Mouse (Mus musculus): ENCODE results near the gene Zscan5b. TPM values are rescaled to one million over a fixed set of nuclear protein-coding genes. Genes with fewer than 3 reads are reported as not detected.
"Not testable (repeated sequence)": the region's sequence is repeated elsewhere in the genome, so short reads cannot be mapped to it uniquely, and the experiment has no call there.

The Zscan5b gene
- polyA plus RNA-seq (2015; fragmentation: Nextera tagmentation; extraction: Ambion mirVana) = not detected in 2 replicates

- peaks cover 3% of the 10 kb centered on the region; the same call in 1 of the 2 replicates for H3K9me3 ChIP-seq
- no peaks in the 10 kb centered on the region for H3K27me3 ChIP-seq
- ATAC-seq (ENCODE audit: low FRiP score) = no peak
- no peak within 1 kb of the TSS for H3K4me2 ChIP-seq
- 95% methylated on average over 12 of the region's 12 CpGs for WGBS
- no peak within 1 kb of the TSS for H3K9ac ChIP-seq
- no peaks in the 10 kb centered on the region for H3K4me1 ChIP-seq (replicated peaks)
- H3K4me3 ChIP-seq = no peak within 1 kb of the TSS
- H3K27ac ChIP-seq = no peak within 1 kb of the TSS
- H3K36me3 ChIP-seq = no peaks in the 10 kb centered on the region
Observed at GRCm38 (mm10) chr7:6221978-6222377, at the start of gene Zscan5b. Gene Zscan5b, plus strand, starts transcription at chr7:6222278.

- H3K4me2 ChIP-seq = peak overlapping the region; percentile 75
- H3K27me3 ChIP-seq = no peaks in the 10 kb centered on the region
- WGBS = under 1% methylated on average over 27 of the region's 28 CpGs
- H3K27ac ChIP-seq = peak overlapping the region; percentile 70
- H3K4me1 ChIP-seq (replicated peaks) = peaks cover 18% of the 10 kb centered on the region
- peak overlapping the region; percentile 69 for H3K4me3 ChIP-seq
- peak overlapping the region; percentile 84 for H3K9ac ChIP-seq
- H3K36me3 ChIP-seq = peaks cover 16% of the 10 kb centered on the region; the same call in 1 of the 2 replicates
- ATAC-seq (ENCODE audit: low FRiP score) = peak; percentile 54
- no peaks in the 10 kb centered on the region for H3K9me3 ChIP-seq
Observed at GRCm38 (mm10) chr7:6172674-6173244, 49.3 kb upstream of the Zscan5b start.

GRCm38 (mm10) chr7:6173872-6174271 is 48.2 kb upstream of the Zscan5b start:
- Histone ChIP-seq H3K9ac (no peak overlapping the region), H3K36me3 (peaks cover 22% of the 10 kb centered on the region), H3K27me3 (no peaks in the 10 kb centered on the region), H3K9me3 (no peaks in the 10 kb centered on the region), H3K4me1 (replicated peaks) (peaks cover 18% of the 10 kb centered on the region), H3K27ac (no peak overlapping the region), H3K4me3 (no peak overlapping the region), H3K4me2 (no peak overlapping the region)
- 93% methylated on average over 8 of the region's 8 CpGs for WGBS
- no peak for ATAC-seq (ENCODE audit: low FRiP score)

- not testable (repeated sequence) for H3K9me3 ChIP-seq; H3K4me2 ChIP-seq; H3K27ac ChIP-seq; H3K9ac ChIP-seq; H3K27me3 ChIP-seq; ATAC-seq (ENCODE audit: low FRiP score); H3K4me3 ChIP-seq
- 88% methylated on average over 9 of the region's 9 CpGs for WGBS
- Histone ChIP-seq H3K4me1 (replicated peaks) (peaks cover 18% of the 10 kb centered on the region), H3K36me3 (peaks cover 26% of the 10 kb centered on the region)
Observed at GRCm38 (mm10) chr7:6174365-6174987, 47.6 kb upstream of the Zscan5b start.

DNA sequence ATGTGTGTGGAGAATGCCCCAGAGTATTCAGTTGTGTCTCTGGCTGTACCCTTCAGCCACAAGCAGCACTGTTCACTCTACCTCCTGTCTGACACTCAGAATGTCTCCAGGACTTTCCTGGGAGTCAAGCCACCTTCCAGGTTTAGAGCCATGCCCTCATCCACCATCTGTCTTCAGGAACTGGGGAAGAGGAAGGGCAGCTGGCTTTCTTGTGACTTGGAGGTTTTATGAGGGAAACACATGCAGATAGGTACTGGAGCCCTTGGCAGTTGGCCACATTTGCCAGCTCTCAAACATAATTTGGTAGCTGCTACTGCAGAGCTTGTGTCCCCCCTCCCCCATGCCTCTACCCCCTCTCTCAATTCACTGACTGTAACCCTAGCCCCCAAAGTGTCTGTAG is 43.1 kb upstream of the Zscan5b start:
- Histone ChIP-seq H3K27ac (no peak overlapping the region), H3K9me3 (no peaks in the 10 kb centered on the region), H3K4me3 (no peak overlapping the region), H3K4me2 (no peak overlapping the region), H3K27me3 (no peaks in the 10 kb centered on the region), H3K36me3 (peaks cover 58% of the 10 kb centered on the region), H3K4me1 (replicated peaks) (no peaks in the 10 kb centered on the region; the same call in 1 of the 2 replicates), H3K9ac (no peak overlapping the region)
- ATAC-seq (ENCODE audit: low FRiP score) = no peak

GRCm38 (mm10) chr7:6182882-6183281 is 39.2 kb upstream of the Zscan5b start:
- no peak for ATAC-seq (ENCODE audit: low FRiP score)
- Histone ChIP-seq H3K27me3 (no peaks in the 10 kb centered on the region), H3K9ac (no peak overlapping the region), H3K27ac (no peak overlapping the region), H3K4me3 (no peak overlapping the region), H3K36me3 (peaks cover 79% of the 10 kb centered on the region), H3K9me3 (no peaks in the 10 kb centered on the region), H3K4me2 (no peak overlapping the region), H3K4me1 (replicated peaks) (no peaks in the 10 kb centered on the region)

GRCm38 (mm10) chr7:6183802-6184201 is 38.3 kb upstream of the Zscan5b start:
- H3K4me1 ChIP-seq (replicated peaks) = no peaks in the 10 kb centered on the region
- no peak overlapping the region for H3K4me2 ChIP-seq
- H3K4me3 ChIP-seq = no peak overlapping the region
- 96% methylated on average over 19 of the region's 19 CpGs for WGBS
- no peak overlapping the region for H3K27ac ChIP-seq
- ATAC-seq (ENCODE audit: low FRiP score) = no peak
- no peak overlapping the region for H3K9ac ChIP-seq
- 0 out of 2 replicates have a peak, but pooled peaks cover 5% of the 10 kb centered on the region for H3K27me3 ChIP-seq
- no peaks in the 10 kb centered on the region for H3K9me3 ChIP-seq
- peaks cover 83% of the 10 kb centered on the region for H3K36me3 ChIP-seq

DNA sequence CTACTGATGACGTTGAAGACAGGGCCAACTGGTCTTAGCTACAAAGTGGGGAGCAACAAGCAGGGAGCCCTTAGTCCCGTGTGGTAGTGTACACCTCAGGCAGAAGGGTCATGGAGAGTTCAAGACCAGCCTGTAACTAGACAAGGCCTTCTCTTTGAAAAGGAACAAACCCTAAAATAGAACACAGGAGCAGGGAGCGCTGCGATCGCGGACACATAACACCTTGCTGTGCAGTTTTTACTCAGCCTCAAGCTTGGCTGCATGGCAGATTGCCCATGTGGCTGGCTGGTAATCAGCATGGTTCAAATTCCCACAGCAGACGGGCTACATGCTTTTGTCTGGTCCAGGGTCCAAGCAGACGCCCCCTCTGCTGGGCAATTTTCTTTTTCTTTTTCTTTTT is 37.6 kb upstream of the Zscan5b start:
- Histone ChIP-seq H3K9ac (no peak overlapping the region), H3K36me3 (peaks cover 86% of the 10 kb centered on the region), H3K27ac (no peak overlapping the region), H3K4me3 (no peak overlapping the region), H3K4me1 (replicated peaks) (no peaks in the 10 kb centered on the region), H3K27me3 (0 out of 2 replicates have a peak, but pooled peaks cover 5% of the 10 kb centered on the region), H3K9me3 (no peaks in the 10 kb centered on the region), H3K4me2 (no peak overlapping the region)
- WGBS = 93% methylated on average over 8 of the region's 8 CpGs
- no peak for ATAC-seq (ENCODE audit: low FRiP score)

- no peak overlapping the region for H3K4me3 ChIP-seq
- H3K27me3 ChIP-seq = 0 out of 2 replicates have a peak, but pooled peaks cover 5% of the 10 kb centered on the region
- H3K9ac ChIP-seq = no peak overlapping the region
- no peaks in the 10 kb centered on the region for H3K9me3 ChIP-seq
- H3K4me2 ChIP-seq = no peak overlapping the region
- WGBS = 97% methylated on average over 1 of the region's 1 CpGs
- no peak for ATAC-seq (ENCODE audit: low FRiP score)
- peaks cover 87% of the 10 kb centered on the region for H3K36me3 ChIP-seq
- H3K4me1 ChIP-seq (replicated peaks) = no peaks in the 10 kb centered on the region
- no peak overlapping the region for H3K27ac ChIP-seq
Observed at GRCm38 (mm10) chr7:6185391-6185790, 36.7 kb upstream of the Zscan5b start.

- ATAC-seq (ENCODE audit: low FRiP score) = no peak
- H3K4me1 ChIP-seq (replicated peaks) = no peaks in the 10 kb centered on the region
- 95% methylated on average over 2 of the region's 2 CpGs for WGBS
- H3K27ac ChIP-seq = no peak overlapping the region
- no peaks in the 10 kb centered on the region for H3K9me3 ChIP-seq
- H3K4me2 ChIP-seq = no peak overlapping the region
- peaks cover 84% of the 10 kb centered on the region for H3K36me3 ChIP-seq
- H3K4me3 ChIP-seq = no peak overlapping the region
- 0 out of 2 replicates have a peak, but pooled peaks cover 5% of the 10 kb centered on the region for H3K27me3 ChIP-seq
- H3K9ac ChIP-seq = no peak overlapping the region
Observed at GRCm38 (mm10) chr7:6186176-6186575, 35.9 kb upstream of the Zscan5b start.

- H3K4me3 ChIP-seq = no peak overlapping the region
- H3K27me3 ChIP-seq = 0 out of 2 replicates have a peak, but pooled peaks cover 5% of the 10 kb centered on the region
- no peaks in the 10 kb centered on the region for H3K9me3 ChIP-seq
- no peak for ATAC-seq (ENCODE audit: low FRiP score)
- H3K4me2 ChIP-seq = no peak overlapping the region
- H3K36me3 ChIP-seq = peaks cover 84% of the 10 kb centered on the region
- H3K9ac ChIP-seq = no peak overlapping the region
- 87% methylated on average over 2 of the region's 2 CpGs for WGBS
- H3K4me1 ChIP-seq (replicated peaks) = no peaks in the 10 kb centered on the region
- no peak overlapping the region for H3K27ac ChIP-seq
Observed at GRCm38 (mm10) chr7:6186756-6187155, 35.3 kb upstream of the Zscan5b start.

GRCm38 (mm10) chr7:6189542-6189941 is 32.5 kb upstream of the Zscan5b start:
- WGBS = 40% methylated on average over 45 of the region's 45 CpGs
- no peak overlapping the region for H3K4me2 ChIP-seq
- no peak overlapping the region for H3K9ac ChIP-seq
- no peak overlapping the region for H3K4me3 ChIP-seq
- H3K9me3 ChIP-seq = no peaks in the 10 kb centered on the region
- ATAC-seq (ENCODE audit: low FRiP score) = no peak
- H3K36me3 ChIP-seq = peaks cover 63% of the 10 kb centered on the region
- 0 out of 2 replicates have a peak, but pooled peaks cover 5% of the 10 kb centered on the region for H3K27me3 ChIP-seq
- no peak overlapping the region for H3K27ac ChIP-seq
- no peaks in the 10 kb centered on the region; the same call in 1 of the 2 replicates for H3K4me1 ChIP-seq (replicated peaks)

DNA sequence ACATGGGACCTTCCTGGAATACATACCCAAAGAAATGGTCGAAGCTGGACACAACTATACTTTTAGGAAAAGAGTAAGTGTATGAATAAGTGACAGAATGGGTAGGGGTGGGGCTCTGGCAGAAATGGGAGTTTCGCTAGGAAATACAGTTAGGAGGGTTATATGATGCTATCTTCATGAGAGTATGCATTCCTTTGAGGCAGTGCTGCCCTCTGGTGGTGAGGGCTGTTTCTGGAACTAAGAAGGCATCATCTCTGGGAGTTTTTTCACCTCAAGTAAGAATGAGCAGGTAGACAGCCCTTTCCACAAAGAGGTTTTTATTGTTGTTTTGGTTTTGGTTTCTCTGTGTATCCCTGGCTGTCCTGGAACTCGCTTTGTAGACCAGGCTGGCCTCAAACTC is 30.7 kb upstream of the Zscan5b start:
- ATAC-seq (ENCODE audit: low FRiP score) = no peak
- H3K27ac ChIP-seq = no peak overlapping the region
- WGBS = 52% methylated on average over 3 of the region's 3 CpGs

More for the DNA sequence above, 30.7 kb upstream of the Zscan5b start:
- H3K9ac ChIP-seq = no peak overlapping the region
- H3K4me2 ChIP-seq = no peak overlapping the region
- peaks cover 46% of the 10 kb centered on the region for H3K36me3 ChIP-seq
- no peaks in the 10 kb centered on the region for H3K9me3 ChIP-seq
- 0 out of 2 replicates have a peak, but pooled peaks cover 5% of the 10 kb centered on the region for H3K27me3 ChIP-seq
- no peaks in the 10 kb centered on the region; the same call in 1 of the 2 replicates for H3K4me1 ChIP-seq (replicated peaks)
- no peak overlapping the region for H3K4me3 ChIP-seq

Data from hindbrain, embryonic 13.5 days (tissue).